Mouse (Mus musculus) naive thymus-derived CD4-positive, alpha-beta T cell, adult 2 months (primary cell): ENCODE data around the gene Shtn1.

Experiments
- DNase-seq: peaks from one replicate; pipeline ENCODE4 v3.0.0-alpha.2; 2011; ENCODE audit warnings: low read depth

Gene Shtn1

DNA sequence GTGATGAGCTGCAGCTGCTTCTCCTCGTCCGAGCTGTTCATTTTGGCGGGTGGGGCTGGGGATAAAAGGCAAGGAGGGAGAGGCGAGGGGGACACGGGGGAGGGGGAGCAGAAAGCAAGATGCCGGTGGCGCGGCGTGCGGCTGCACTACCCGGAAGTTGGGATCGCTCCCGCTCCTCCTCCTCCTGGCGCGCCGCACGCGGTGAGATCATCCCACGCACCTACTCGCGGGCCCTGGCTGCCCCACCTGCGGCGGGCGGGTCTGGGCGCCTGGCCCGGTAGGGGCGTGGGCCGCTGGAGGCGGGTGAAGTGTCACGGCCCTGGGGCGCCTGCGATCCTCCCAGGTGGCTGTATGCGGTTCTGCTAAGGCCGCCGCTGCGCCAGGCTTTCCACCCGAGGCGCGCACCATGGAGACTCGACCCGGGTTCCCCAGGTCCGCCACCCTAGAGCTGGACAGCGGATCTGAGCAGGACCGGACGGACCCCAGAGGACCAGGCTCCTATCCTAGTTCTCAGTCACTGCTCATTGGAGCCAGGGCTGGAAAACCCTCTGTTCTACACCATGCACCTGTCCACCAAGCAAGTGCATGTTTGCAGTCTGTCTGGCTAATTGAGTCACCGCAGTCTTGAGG is at the start of gene Shtn1:
TSS of gene Shtn1 (minus strand) at position 629 of the 630 bp plus-strand sequence.
- no peak for DNase-seq

DNA sequence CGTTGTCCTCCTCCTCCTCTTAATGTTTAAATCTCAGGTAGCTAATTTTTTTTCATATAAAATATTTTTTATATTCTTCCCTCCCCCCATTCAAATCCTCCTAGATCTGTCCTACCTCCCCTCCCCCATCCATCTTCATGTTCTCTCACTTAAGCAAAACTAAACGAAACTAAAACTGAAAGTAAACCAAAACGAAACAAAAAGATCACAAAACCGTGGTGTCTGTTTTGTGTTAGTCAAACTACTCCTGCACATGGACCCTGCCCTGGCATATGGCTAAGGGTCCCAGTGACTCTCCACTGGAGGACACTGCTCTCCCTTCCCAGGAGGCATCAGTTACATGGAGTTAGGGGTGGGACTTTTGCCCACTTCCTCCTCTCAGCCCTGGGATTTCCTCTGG is 38.3 kb upstream of the Shtn1 start:
- peak; percentile 25 for DNase-seq

DNA sequence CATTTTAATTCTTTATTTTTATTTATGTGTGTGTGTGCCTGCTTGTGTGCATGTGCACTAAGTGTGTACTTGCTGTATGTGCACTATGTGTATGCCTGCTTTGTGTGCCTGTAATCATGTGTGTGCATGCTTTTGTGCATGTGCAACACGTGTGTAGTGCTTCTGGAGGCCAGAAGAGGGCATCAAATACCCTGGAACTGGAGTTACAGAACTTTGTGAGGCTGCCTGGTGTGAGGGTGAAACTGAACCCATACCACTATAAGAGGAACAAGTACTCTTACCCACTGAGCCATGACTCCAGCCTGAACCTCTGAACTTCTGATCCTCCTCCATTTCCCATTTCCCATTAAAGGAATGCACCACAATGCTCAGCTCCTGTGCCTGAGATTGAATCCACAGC is 34.0 kb upstream of the Shtn1 start:
- no peak for DNase-seq

DNA sequence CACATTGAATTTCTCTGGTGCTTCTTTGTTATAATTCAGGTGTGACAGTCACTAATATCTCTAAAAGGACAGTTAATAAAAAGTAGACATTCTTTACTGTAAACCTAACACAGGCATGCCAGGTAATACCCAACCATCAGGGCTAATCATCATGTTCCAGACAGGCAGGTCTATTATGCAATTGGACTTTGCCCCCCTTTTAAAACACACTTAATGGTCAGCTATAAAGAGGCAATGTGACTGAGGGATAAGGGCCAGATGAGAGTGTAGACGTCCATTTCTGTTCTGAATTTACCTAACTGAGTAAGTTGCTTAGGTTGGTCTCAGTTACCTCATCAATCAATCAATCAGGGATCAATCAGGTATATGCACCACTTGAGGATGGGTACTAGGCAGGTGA is 22.4 kb upstream of the Shtn1 start:
- no peak for DNase-seq

DNA sequence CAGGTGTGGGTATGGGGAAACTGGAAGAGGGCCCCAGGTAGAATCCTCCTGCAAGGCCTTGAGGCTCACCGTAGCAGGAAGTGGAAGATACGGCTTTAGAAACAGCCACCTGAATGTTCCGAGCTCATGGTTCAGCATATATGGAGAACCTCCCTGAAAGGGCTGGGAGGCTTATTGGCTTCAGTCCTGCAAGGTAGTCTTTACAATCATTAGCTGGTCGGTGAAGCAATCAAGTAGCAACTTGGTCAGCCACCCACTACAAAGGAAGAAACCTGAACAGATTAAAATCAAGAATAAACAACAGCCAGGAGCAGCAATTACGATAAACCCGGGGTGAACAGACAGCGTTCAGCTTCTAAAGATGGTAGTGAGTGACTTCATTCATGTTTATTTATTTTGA is 16.4 kb upstream of the Shtn1 start:
- DNase-seq, result no peak

DNA sequence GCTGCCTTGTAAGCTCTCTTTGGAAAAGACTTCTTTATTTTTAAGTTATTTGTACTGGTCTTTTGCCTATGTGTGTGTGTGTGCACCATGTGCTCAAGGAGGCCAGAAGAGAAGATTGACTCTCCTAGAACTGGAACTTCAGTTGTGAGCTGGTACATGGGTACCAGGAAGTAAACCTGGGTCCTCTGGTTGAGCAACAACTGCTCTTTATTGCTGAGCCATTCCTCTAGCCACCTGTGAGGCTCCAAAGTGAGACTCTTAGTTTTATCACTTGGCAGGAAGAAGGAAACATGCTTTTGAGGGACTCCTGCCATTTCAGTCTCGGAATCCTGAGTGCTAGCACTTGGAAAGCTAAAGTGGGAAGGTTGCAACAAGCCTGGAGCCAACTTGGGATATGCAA is 14.4 kb upstream of the Shtn1 start:
- no peak for DNase-seq

DNA sequence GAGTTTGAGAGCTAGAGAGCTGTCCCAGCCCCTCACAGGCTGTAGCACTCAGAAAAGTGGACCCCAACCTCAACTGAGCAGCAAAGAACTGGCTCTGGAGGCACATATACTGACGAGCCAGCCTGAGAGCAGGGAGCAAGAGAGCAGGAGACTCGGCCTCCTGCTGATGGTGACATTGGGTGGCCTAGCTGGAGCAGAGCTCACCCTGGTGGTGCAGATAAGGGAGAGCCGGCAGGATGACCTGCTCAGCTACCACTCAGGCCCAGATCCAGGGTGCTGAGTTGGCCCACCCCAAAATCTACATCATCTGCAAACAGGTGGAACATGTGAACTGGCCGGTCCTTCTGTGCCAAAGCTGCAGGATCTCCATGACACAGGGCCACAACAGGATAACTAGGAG is 8.4 kb upstream of the Shtn1 start:
- no peak for DNase-seq

DNA sequence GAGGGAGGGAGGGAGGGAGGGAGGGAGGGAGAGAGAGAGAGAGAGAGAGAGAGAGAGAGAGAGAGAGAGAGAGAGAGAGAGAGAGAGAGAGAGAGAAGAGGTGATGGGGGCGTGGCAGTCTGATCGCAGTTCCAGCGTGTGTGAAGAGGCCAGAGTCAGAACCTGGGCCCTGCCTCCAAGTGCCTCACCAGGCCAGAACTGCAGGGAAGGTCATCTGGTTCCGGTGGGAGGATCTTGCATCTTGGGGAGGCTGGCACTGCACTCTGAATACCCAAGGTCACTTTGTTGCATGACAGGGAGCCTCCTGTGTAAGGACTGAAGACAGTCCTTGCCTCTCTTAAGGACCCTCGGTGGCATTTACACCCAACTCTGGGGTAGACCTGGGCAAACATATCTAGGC is 231 bp upstream of the Shtn1 start:
- no peak for DNase-seq

DNA sequence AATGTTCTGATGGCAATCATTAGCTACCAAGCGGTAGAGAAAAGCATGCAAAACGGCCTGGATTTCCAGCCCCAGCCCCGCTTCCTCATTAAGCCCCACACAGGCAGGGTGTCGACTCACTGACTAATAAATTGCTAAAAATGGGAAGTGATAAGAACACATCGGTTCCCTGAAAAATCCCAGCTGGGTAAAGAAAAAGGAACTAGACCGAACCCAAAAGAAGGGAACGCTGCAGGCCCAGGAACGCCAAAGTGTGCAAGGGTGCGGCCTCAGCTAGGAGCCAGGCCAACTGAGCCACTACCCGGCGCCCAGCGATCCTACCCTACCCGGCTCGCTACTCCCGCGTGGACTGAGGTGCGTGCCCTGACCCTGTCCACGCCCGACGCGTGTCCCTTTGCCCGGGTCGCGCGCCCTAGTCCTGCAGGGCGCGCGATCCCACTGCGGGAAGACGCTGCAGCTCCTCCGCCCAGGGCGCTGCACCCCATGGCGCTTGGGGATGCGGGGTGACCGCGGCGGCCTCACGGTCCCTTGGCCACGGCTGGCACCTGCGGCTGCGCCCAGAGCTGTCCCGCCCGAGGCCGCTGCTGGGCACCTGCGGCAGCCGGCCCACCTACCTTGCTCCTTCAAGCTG is 944 bp downstream of the Shtn1 start:
- DNase-seq, result no peak

DNA sequence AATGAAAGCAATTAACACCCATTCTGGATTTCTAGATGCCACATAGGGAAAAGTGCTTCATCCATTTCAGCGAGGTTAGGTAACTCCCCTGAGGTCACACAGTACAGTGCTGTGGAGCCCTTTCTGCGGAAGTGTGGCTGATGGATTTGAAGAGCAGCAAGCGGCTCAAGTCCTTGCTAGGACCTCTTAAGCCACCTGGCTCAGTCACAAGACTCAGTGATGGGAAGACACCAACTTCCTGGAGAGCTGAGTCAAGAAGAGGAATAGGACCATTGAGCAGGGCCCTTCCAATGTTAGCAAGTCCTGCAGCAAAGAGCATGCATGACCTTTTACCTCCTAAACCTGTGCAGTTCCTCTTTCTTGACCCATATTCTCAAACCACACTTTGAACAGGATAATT is 1.5 kb downstream of the Shtn1 start:
- no peak for DNase-seq

DNA sequence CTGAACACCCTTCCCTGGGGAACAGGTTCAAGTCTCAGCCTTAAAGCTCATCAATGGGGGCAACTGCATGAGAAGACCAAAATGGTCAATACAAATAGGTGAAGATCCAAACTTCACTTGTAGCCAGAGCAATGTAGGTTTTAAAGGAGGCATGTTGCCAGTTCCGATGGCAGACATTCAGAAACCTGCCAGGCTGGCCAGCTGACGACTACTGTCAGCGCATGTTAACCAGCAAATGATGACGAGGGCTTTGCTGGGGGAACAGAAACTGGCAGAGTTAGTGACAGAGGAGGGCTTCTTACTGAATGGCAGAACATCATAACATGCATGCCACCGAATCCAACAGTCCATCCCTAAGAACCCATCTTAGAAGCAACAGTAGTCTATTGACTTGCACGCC is 2.9 kb downstream of the Shtn1 start:
- DNase-seq, result no peak

DNA sequence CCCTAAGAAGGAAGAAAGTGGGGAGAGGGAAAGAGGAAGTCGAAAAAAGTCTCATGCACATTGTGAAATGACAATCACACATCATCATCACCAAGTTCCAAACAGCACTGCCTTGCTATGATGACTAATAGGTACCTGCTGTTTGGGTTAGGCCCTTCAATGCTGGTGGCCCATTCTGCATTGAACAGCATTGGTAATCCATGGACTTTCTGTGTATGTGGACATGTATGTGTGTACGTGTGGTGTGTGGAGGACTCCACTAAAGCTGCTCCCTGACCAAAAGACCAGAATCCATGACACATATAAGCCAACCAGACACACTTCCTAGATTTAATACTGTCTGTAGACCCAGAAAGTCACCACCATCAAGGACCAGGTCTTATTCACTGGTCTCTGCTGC is 3.9 kb downstream of the Shtn1 start:
- DNase-seq, result no peak

DNA sequence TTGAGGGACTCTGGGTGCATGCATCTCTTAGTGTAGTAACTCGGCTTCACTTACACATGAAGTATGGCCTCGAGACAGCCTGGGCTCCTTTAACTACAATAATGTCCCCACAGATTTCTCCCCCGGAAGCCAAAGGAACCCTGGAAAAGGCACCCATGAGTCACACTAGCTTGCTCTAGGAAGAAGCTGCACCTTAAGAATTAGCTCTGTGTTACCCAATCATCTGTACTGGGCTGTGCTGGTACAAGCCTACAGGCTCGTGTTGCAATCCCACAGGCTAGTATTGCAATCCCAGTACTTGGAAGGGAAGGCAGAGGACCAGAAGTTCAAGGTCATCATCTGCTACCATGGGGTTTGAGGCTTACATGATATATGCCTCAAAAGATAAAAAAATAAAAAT is 4.5 kb downstream of the Shtn1 start:
- no peak for DNase-seq

DNA sequence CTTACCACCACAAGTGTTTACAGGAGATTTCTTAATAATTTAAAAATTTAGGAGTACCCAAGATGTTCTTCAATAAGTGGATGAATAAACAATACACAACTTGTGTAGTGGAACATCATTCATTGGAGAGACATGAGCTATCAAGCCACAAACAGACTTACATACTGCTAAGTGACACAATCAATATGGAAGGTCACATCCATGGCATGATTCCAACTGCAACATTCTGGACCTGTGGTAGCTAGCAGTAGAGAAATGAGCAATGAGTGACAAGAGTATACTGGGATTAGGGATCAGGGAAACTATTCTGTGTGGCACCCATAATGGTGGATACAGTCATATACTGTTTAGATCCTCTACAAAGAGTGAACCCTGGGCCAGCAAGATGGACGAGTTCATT is 8.2 kb downstream of the Shtn1 start:
- DNase-seq, result no peak

DNA sequence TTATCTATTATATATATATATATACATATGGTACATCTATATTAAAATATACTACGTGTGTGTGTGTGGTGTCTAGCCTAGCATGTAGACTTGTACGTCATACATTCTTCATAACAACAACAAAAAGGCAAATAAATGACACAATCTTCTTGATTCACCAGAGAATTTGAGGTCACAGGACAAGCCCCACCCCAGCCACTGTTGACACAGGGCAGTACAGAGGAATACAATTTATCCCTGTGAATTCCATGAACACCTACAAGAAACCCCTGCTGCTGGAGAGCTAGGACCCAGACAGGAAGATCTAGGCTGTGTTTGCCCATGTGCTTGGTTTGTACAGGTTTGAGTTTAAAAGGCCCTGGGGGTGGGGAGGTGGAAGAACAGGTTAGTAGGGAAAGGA is 9.2 kb downstream of the Shtn1 start:
- DNase-seq, result no peak

DNA sequence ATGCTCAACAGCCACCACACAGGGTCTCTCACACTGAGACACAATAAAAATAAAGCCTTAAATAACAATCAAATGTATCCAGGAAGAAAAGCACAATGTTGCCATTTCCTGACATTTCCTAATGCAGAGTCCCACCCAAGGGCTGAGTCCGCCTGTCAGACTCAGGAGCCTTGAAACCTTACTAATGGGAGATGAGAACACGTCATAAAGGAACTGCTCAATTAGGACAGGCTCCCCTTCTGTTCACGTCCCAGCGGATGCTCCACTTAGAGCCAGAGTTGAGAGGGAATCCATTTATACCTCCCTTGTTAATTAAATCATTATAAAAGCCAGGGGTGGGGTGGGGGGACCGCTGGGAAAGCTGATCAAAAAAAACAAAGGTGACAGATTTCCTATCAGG is 9.8 kb downstream of the Shtn1 start:
- DNase-seq, result no peak

DNA sequence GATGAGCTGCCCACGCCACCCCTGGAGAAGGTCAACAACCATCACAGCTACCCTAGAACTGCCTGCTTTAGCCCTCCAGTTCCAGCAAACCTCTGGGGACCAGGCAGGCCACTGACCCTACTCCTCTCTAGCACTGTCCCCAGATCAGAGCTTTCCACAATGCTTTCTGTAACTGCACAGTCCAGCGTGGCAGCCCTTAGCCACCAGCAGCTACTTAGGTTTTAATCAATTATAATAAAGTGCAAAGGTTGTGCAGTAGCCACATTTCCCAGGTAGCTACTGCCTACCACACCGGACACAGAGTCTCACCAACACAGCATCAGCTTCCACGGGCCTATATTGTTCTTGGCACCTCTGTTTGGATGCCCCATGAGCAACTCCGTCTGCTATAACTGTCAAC is 11.3 kb downstream of the Shtn1 start:
- no peak for DNase-seq

DNA sequence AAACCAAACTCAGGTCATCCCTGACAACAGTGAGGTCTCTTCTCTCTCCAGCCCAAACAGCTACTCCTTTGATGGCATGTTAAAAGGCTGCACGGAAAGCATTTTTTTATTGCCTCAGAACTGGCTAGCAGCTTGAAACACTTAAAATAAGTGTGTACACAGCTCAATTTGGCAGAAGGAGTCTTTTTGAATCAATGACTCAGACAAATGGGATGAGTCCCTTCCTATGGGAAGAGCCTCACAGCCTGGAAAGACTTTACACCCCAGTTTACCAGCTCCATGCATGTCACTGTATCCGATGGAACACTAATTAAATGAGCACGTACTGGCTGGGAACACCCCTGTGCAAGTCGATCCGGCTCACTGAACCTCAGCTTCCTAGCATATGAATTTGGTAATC is 12.3 kb downstream of the Shtn1 start:
- no peak for DNase-seq

DNA sequence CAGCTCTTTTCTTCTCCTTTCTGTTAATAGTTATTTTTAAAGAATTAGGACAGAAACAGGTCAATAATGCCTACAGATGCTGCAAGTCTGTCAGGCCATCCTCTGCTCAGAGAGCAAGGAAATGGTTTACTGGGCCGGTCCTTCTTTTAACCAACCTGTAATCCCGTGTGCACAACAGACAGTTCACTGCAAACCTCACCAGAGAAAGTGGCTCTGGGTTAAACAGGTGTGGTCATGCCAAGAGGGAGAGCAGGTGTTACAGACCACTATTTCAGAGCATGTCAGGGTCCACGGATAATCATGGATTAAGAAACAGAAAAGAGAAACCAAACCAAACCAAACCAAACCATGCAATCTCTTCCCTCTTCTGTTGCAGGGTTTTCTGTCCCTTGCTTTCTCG is 17.8 kb downstream of the Shtn1 start:
- no peak for DNase-seq

DNA sequence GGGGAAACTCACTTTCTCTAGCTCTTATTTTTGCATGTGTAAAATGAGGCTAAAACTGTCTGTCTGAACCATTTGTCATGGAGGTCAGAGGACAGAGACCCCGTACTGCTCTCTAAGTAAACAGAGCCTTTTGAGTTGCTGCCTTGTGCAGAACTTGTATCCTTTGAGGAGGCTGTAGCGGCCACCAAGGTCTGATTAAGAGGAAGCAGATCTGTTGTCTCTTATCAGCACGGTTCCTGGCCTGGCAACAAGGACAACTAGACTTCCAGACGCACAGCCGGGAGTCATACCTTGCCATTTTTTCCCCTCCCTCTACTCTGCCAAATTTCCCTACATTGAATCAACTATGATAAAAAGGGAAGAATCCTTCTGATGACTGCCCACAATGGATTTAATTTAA is 18.5 kb downstream of the Shtn1 start:
- no peak for DNase-seq

DNA sequence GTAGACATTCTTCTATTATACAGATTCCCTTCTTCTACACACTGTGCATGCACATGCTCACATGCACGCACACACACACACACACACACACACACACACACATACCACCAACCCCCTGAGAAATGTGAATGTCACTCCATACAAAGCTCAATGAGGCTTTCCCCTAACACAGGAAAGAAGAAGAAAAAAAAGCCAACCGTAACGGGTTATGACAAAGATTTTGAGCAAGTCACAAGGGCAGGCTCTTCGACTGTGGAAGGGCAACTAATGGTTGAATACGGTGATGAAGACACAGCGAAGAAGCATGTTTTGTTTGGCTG is 21.3 kb downstream of the Shtn1 start:
- no peak for DNase-seq

DNA sequence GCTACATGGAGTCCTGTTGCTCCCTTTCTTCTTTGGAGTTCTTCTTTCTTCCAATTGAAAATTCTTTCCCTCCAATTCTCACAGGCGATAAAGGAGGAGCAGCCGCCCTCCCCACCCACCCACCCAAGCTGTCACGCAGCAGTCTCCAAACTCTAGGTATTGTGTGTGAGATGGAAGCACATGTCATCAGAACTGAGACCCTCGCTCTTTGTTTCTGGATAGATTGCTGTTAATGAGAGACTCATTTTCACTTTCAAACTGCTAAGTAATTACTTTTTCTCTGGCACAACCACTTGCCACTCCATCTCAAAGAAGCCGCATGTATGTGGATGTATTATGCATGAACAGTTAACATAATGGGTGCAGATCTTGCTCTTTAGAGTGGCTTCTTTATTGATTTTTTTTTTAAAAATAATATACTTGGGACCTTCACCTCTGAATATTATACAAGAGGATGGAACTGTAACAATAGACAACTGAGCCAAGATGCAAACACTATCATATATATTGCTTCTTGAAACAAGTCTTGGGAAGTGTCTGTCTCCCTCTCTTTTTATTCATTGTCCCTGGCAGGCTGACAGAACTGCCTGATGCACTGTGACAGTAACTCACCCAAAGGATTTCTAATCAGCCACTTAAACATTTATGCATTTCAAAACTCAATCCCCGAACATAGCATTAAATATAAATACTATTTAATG is 21.8 kb downstream of the Shtn1 start:
- no peak for DNase-seq

DNA sequence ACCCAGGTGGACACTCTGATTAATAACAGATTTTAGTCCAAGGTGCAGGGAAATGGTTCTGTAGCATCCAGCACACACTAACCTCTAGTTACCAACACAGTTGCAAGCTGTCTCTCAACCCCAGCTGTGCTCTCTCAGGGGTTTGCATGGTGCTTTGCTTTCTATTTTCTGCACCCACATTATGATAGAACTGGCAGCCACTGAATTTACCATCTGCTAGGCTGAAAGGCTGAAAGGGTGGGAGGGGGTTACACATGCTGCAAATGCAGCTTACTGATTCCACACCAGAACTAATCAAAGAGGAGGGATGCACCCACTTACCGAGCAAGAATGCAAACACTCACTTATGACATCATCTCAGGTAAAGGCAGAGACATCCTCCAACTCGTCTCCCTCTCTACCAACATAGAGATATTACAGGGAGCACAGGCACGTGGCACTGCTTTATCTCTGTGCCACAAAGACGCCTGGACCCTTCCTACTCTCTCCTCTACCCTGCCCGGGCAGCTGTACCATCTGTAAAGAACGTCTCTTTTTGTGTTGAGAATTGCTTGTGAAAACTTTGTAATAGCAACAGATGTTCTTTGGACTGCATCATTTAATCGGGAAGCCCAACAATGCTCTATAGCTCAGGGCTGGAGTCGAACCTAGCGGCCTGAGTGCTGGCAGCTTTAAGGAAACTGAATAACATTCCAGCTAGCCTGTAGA is 23.0 kb downstream of the Shtn1 start:
- DNase-seq, result no peak
